Mouse (Mus musculus) hindbrain, embryonic 16.5 days (tissue): ENCODE measurements around the gene Pfdn4. TPM values are rescaled to one million over a fixed set of nuclear protein-coding genes. Genes with fewer than 3 reads are reported as not detected.

Source experiments
- ATAC-seq: fragments of 200-750 bp; cut with Nextera tagmentation; 2 replicates; pipeline ENCODE4 v1.8.0; 2017; ENCODE audit warnings: moderate TSS enrichment, moderate library complexity
- H3K27ac ChIP-seq: fragments of 300-500 bp; sonication (generic); 2 replicates; pipeline ENCODE4 v1.5.1; 2014; ENCODE audit warnings: low read depth, mild to moderate bottlenecking, control low read depth, low read length, moderate library complexity
- H3K27me3 ChIP-seq: fragments of 300-500 bp; sonication (generic); replicated peaks from 2 replicates; pipeline ENCODE4 v1.6.1; 2014; ENCODE audit warnings: low read length; ENCODE audit not compliant: control insufficient read depth, insufficient read depth
- H3K36me3 ChIP-seq: fragments of 300-500 bp; sonication (generic); 2 replicates; pipeline ENCODE4 v1.6.1; 2014; ENCODE audit warnings: mild to moderate bottlenecking, low read length, moderate library complexity, mixed read lengths; ENCODE audit not compliant: control insufficient read depth, insufficient read depth
- H3K4me1 ChIP-seq: fragments of 300-500 bp; sonication (generic); 2 replicates; pipeline ENCODE4 v1.6.1; 2014; ENCODE audit warnings: low read depth, low read length; ENCODE audit not compliant: control insufficient read depth, insufficient read depth
- H3K4me2 ChIP-seq: fragments of 300-500 bp; sonication (generic); 2 replicates; pipeline ENCODE4 v1.6.1; 2014; ENCODE audit warnings: mild to moderate bottlenecking, low read length, control low read depth, moderate library complexity
- H3K4me3 ChIP-seq: fragments of 300-500 bp; sonication (generic); 2 replicates; pipeline ENCODE4 v1.5.1; 2014; ENCODE audit warnings: mild to moderate bottlenecking, low read length, control low read depth, moderate library complexity
- H3K9ac ChIP-seq: fragments of 300-500 bp; sonication (generic); 2 replicates; pipeline ENCODE4 v1.6.1; 2014; ENCODE audit warnings: low read depth, mild to moderate bottlenecking, control low read depth, low read length, moderate library complexity
- H3K9me3 ChIP-seq: fragments of 300-500 bp; sonication (generic); 2 replicates; pipeline ENCODE4 v1.6.1; 2014; ENCODE audit warnings: mild to moderate bottlenecking, low read length, moderate library complexity; ENCODE audit not compliant: control insufficient read depth
- WGBS: fragments of 180-500 bp; shearing (Covaris S2); extraction: QIAGEN DNeasy Blood & Tissue Kit; methylation state at CpG from one replicate; pipeline ENCODE4 v1.1.7; 2014; 5-methylcytosine and 5-hydroxymethylcytosine counted together
- polyA plus RNA-seq: library from polyadenylated mRNA; unstranded; fragments of >200 nt; fragmentation: Nextera tagmentation; extraction: Ambion mirVana; gene quantifications from 2 replicates; pipeline ENCODE4 v1.2.1, GENCODE M21; 2015

Pfdn4 gene
- polyA plus RNA-seq, 1 experiment from 2014 or later = 124 TPM

- no peak overlapping the region for H3K4me2 ChIP-seq
- no peak for ATAC-seq
Measured at GRCm38 (mm10) chr2:170468009-170468408, 28.2 kb upstream of the Pfdn4 start.

GRCm38 (mm10) chr2:170469616-170470308, 26.5 kb upstream of the Pfdn4 start:
- Histone ChIP-seq H3K36me3 (no peaks in the 10 kb centered on the region), H3K4me1 (peaks cover 4% of the 10 kb centered on the region; the same call in 1 of the 2 replicates), H3K9me3 (no peaks in the 10 kb centered on the region), H3K27me3 (no peaks in the 10 kb centered on the region; the same call in 1 of the 2 replicates), H3K9ac (no peak overlapping the region), H3K4me2 (peak overlapping the region; percentile 11), H3K4me3 (no peak overlapping the region), H3K27ac (no peak overlapping the region)
- 8% methylated on average over 10 of the region's 10 CpGs for WGBS
- ATAC-seq = peak; percentile 64

More at GRCm38 (mm10) chr2:170468009-170468408, 28.2 kb upstream of the Pfdn4 start:
- Histone ChIP-seq H3K4me3 (no peak overlapping the region), H3K27me3 (no peaks in the 10 kb centered on the region; the same call in 1 of the 2 replicates), H3K4me1 (peaks cover 4% of the 10 kb centered on the region; the same call in 1 of the 2 replicates), H3K36me3 (no peaks in the 10 kb centered on the region), H3K9me3 (no peaks in the 10 kb centered on the region), H3K9ac (no peak overlapping the region), H3K27ac (no peak overlapping the region)

GRCm38 (mm10) chr2:170470591-170470990, 25.6 kb upstream of the Pfdn4 start:
- Histone ChIP-seq H3K9me3 (no peaks in the 10 kb centered on the region), H3K4me2 (no peak overlapping the region), H3K4me1 (peaks cover 4% of the 10 kb centered on the region; the same call in 1 of the 2 replicates), H3K27me3 (no peaks in the 10 kb centered on the region; the same call in 1 of the 2 replicates), H3K36me3 (no peaks in the 10 kb centered on the region), H3K9ac (no peak overlapping the region), H3K4me3 (no peak overlapping the region), H3K27ac (no peak overlapping the region)
- 65% methylated on average over 5 of the region's 5 CpGs for WGBS
- no peak for ATAC-seq

- no peak overlapping the region for H3K9ac ChIP-seq
- H3K9me3 ChIP-seq = no peaks in the 10 kb centered on the region
- H3K4me1 ChIP-seq = peaks cover 4% of the 10 kb centered on the region; the same call in 1 of the 2 replicates
- no peak for ATAC-seq
- no peak overlapping the region for H3K4me3 ChIP-seq
- H3K27me3 ChIP-seq = no peaks in the 10 kb centered on the region; the same call in 1 of the 2 replicates
- WGBS = 95% methylated on average over 5 of the region's 5 CpGs
- no peak overlapping the region for H3K4me2 ChIP-seq
- H3K36me3 ChIP-seq = no peaks in the 10 kb centered on the region
- no peak overlapping the region for H3K27ac ChIP-seq
Measured at GRCm38 (mm10) chr2:170474125-170474524, 22.1 kb upstream of the Pfdn4 start.

- Histone ChIP-seq H3K27ac (no peak overlapping the region), H3K4me3 (no peak overlapping the region), H3K27me3 (no peaks in the 10 kb centered on the region; the same call in 1 of the 2 replicates), H3K36me3 (no peaks in the 10 kb centered on the region), H3K4me2 (no peak overlapping the region), H3K9ac (no peak overlapping the region), H3K4me1 (no peaks in the 10 kb centered on the region), H3K9me3 (no peaks in the 10 kb centered on the region)
- WGBS = 53% methylated on average over 3 of the region's 3 CpGs
- no peak for ATAC-seq
Measured at GRCm38 (mm10) chr2:170475164-170475563, 21.1 kb upstream of the Pfdn4 start.

GRCm38 (mm10) chr2:170476215-170476614, 20.0 kb upstream of the Pfdn4 start:
- H3K27me3 ChIP-seq = no peaks in the 10 kb centered on the region
- H3K9ac ChIP-seq = no peak overlapping the region
- H3K27ac ChIP-seq = no peak overlapping the region
- 90% methylated on average over 11 of the region's 11 CpGs for WGBS
- no peaks in the 10 kb centered on the region for H3K36me3 ChIP-seq
- no peaks in the 10 kb centered on the region for H3K4me1 ChIP-seq
- no peak overlapping the region for H3K4me3 ChIP-seq
- ATAC-seq = no peak
- H3K9me3 ChIP-seq = no peaks in the 10 kb centered on the region
- H3K4me2 ChIP-seq = no peak overlapping the region

- Histone ChIP-seq H3K9me3 (no peaks in the 10 kb centered on the region), H3K27ac (no peak overlapping the region), H3K4me1 (no peaks in the 10 kb centered on the region), H3K4me2 (no peak overlapping the region), H3K9ac (no peak overlapping the region), H3K4me3 (no peak overlapping the region), H3K27me3 (no peaks in the 10 kb centered on the region), H3K36me3 (no peaks in the 10 kb centered on the region)
- 88% methylated on average over 8 of the region's 8 CpGs for WGBS
- ATAC-seq = no peak
Measured at GRCm38 (mm10) chr2:170476643-170477042, 19.6 kb upstream of the Pfdn4 start.

GRCm38 (mm10) chr2:170482019-170482540, 14.1 kb upstream of the Pfdn4 start:
- Histone ChIP-seq H3K9ac (no peak overlapping the region), H3K27me3 (no peaks in the 10 kb centered on the region), H3K36me3 (no peaks in the 10 kb centered on the region), H3K4me1 (no peaks in the 10 kb centered on the region), H3K9me3 (no peaks in the 10 kb centered on the region), H3K4me3 (no peak overlapping the region), H3K4me2 (no peak overlapping the region), H3K27ac (no peak overlapping the region)
- WGBS = 72% methylated on average over 10 of the region's 10 CpGs
- ATAC-seq = no peak

GRCm38 (mm10) chr2:170483914-170484313, 12.3 kb upstream of the Pfdn4 start:
- no peaks in the 10 kb centered on the region for H3K27me3 ChIP-seq
- no peak overlapping the region for H3K4me2 ChIP-seq
- no peak for ATAC-seq
- 83% methylated on average over 11 of the region's 11 CpGs for WGBS
- H3K9me3 ChIP-seq = no peaks in the 10 kb centered on the region
- H3K4me1 ChIP-seq = no peaks in the 10 kb centered on the region
- no peak overlapping the region for H3K27ac ChIP-seq
- H3K9ac ChIP-seq = no peak overlapping the region
- H3K4me3 ChIP-seq = no peak overlapping the region
- no peaks in the 10 kb centered on the region for H3K36me3 ChIP-seq
